Mouse (Mus musculus) midbrain, embryonic 12.5 days (tissue): ENCODE data around the gene Gm49320. TPM values are rescaled to one million over a fixed set of nuclear protein-coding genes. Genes with fewer than 3 reads are reported as not detected.

ENCODE experiments used
- ATAC-seq: fragments of 200-750 bp; cut with Nextera tagmentation; 2 replicates; pipeline ENCODE4 v1.8.0; 2017; ENCODE audit warnings: low read depth, moderate TSS enrichment, moderate library complexity; ENCODE audit not compliant: low FRiP score
- H3K27ac ChIP-seq: fragments of 300-500 bp; sonication (generic); replicated peaks from 2 replicates; pipeline ENCODE4 v1.5.1; 2016; ENCODE audit warnings: mild to moderate bottlenecking
- H3K27me3 ChIP-seq: fragments of 300-500 bp; sonication (generic); 2 replicates; pipeline ENCODE4 v1.6.1; 2016; ENCODE audit warnings: mild to moderate bottlenecking
- H3K36me3 ChIP-seq: fragments of 300-500 bp; sonication (generic); 2 replicates; pipeline ENCODE4 v1.6.1; 2016
- H3K4me1 ChIP-seq: fragments of 300-500 bp; sonication (generic); 2 replicates; pipeline ENCODE4 v1.6.1; 2016
- H3K4me2 ChIP-seq: fragments of 300-500 bp; sonication (generic); replicated peaks from 2 replicates; pipeline ENCODE4 v1.6.1; 2016; ENCODE audit warnings: mild to moderate bottlenecking, moderate library complexity
- H3K4me3 ChIP-seq: fragments of 300-500 bp; sonication (generic); 2 replicates; pipeline ENCODE4 v1.5.1; 2016; ENCODE audit warnings: mild to moderate bottlenecking
- H3K9ac ChIP-seq: fragments of 300-500 bp; sonication (generic); replicated peaks from 2 replicates; pipeline ENCODE4 v1.6.1; 2016; ENCODE audit warnings: mild to moderate bottlenecking, moderate library complexity
- H3K9me3 ChIP-seq: fragments of 300-500 bp; sonication (generic); 2 replicates; pipeline ENCODE4 v1.6.1; 2016; ENCODE audit warnings: mild to moderate bottlenecking
- WGBS: fragments of 180-500 bp; shearing (Covaris S2); methylation state at CpG from one replicate; pipeline ENCODE4 v1.1.7; 2016; 5-methylcytosine and 5-hydroxymethylcytosine counted together
- polyA plus RNA-seq: library from polyadenylated mRNA; unstranded; fragments of >200 nt; fragmentation: Nextera tagmentation; extraction: Ambion mirVana; gene quantifications from 2 replicates; pipeline ENCODE4 v1.2.1, GENCODE M21; 2016

The Gm49320 gene
- polyA plus RNA-seq, 1 experiment from 2014 or later, result 1.6 TPM

DNA sequence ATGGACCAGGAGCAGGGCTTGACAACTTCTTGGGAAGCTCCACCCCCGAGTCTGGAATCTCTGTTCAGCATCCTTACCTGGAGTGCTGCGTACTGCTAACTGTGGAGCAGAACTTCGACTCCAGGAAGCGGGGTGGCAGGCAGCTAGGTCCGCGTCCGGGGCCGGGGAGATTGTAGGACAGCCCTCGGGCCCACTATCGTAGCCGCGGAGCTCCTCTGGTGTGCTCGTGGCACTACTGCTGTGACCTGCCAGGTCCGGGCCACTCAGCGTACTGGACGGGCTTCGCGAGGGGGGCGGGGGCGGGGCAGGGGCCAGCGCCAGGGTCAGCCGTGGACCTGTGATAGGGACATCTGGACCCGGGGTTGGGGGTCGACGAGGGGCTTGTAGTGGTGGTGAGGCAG, 25.9 kb upstream of the Gm49320 start:
- peak overlapping the region; percentile 57 for H3K4me3 ChIP-seq
- peaks cover 43% of the 10 kb centered on the region for H3K4me1 ChIP-seq
- no peaks in the 10 kb centered on the region for H3K9me3 ChIP-seq
- peaks cover 21% of the 10 kb centered on the region; the same call in 1 of the 2 replicates for H3K27me3 ChIP-seq
- peak overlapping the region; percentile 65 for H3K9ac ChIP-seq
- H3K36me3 ChIP-seq, result peaks cover 40% of the 10 kb centered on the region
- 2% methylated on average over 24 of the region's 25 CpGs for WGBS
- no peak for ATAC-seq
- peak overlapping the region; percentile 82 for H3K4me2 ChIP-seq
- 0 out of 2 replicates have a peak overlapping the region, but pooled peaks have one; percentile 25 for H3K27ac ChIP-seq

- Histone ChIP-seq H3K9me3 (no peaks in the 10 kb centered on the region), H3K36me3 (peaks cover 35% of the 10 kb centered on the region), H3K27ac (0 out of 2 replicates have a peak overlapping the region, but pooled peaks have one; percentile 25), H3K27me3 (peaks cover 20% of the 10 kb centered on the region; the same call in 1 of the 2 replicates), H3K4me2 (peak overlapping the region; percentile 82), H3K4me3 (peak overlapping the region; percentile 57), H3K4me1 (peaks cover 45% of the 10 kb centered on the region), H3K9ac (peak overlapping the region; percentile 65)
- peak; percentile 3; the same call in 1 of the 2 replicates for ATAC-seq
- 5% methylated on average over 18 of the region's 18 CpGs for WGBS
Observed at GRCm38 (mm10) chr8:4213210-4214005, 25.3 kb upstream of the Gm49320 start.

GRCm38 (mm10) chr8:4214006-4214980, 24.4 kb upstream of the Gm49320 start:
- H3K9ac ChIP-seq, result peak overlapping the region; percentile 65
- peaks cover 20% of the 10 kb centered on the region; the same call in 1 of the 2 replicates for H3K27me3 ChIP-seq
- H3K4me2 ChIP-seq, result peak overlapping the region; percentile 82
- peaks cover 31% of the 10 kb centered on the region for H3K36me3 ChIP-seq
- H3K4me3 ChIP-seq, result peak overlapping the region; percentile 57
- peaks cover 45% of the 10 kb centered on the region for H3K4me1 ChIP-seq
- 12% methylated on average over 33 of the region's 33 CpGs for WGBS
- H3K9me3 ChIP-seq, result no peaks in the 10 kb centered on the region
- ATAC-seq, result peak; percentile 4; the same call in 1 of the 2 replicates
- H3K27ac ChIP-seq, result 0 out of 2 replicates have a peak overlapping the region, but pooled peaks have one; percentile 8

DNA sequence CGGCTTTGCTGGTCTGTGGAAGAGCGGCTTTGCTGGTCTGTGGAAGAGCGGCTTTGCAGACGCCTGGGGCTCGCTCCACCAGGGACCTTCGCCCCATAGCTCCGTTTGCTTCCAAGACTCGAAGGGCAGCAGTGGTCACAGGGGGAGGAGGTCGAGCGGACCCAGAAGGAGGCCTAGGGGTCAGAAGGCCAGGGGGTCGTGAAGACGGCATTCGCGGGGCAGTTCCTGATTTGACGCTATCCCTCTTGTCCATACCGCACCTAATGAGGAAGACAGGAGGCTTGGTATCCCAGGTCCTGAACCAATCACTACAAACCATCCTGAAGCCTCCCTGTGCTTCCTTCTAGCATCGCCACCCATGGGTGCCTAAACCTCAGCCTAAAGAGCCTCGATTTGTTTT, 22.4 kb upstream of the Gm49320 start:
- Histone ChIP-seq H3K36me3 (peaks cover 11% of the 10 kb centered on the region; the same call in 1 of the 2 replicates), H3K4me1 (peaks cover 45% of the 10 kb centered on the region), H3K4me2 (peak overlapping the region; percentile 82), H3K9me3 (no peaks in the 10 kb centered on the region), H3K27me3 (peaks cover 23% of the 10 kb centered on the region; the same call in 1 of the 2 replicates), H3K4me3 (peak overlapping the region; percentile 57), H3K9ac (peak overlapping the region; percentile 76), H3K27ac (peak overlapping the region; percentile 86)
- 4% methylated on average over 18 of the region's 18 CpGs for WGBS
- no peak; the same call in 1 of the 2 replicates for ATAC-seq

DNA sequence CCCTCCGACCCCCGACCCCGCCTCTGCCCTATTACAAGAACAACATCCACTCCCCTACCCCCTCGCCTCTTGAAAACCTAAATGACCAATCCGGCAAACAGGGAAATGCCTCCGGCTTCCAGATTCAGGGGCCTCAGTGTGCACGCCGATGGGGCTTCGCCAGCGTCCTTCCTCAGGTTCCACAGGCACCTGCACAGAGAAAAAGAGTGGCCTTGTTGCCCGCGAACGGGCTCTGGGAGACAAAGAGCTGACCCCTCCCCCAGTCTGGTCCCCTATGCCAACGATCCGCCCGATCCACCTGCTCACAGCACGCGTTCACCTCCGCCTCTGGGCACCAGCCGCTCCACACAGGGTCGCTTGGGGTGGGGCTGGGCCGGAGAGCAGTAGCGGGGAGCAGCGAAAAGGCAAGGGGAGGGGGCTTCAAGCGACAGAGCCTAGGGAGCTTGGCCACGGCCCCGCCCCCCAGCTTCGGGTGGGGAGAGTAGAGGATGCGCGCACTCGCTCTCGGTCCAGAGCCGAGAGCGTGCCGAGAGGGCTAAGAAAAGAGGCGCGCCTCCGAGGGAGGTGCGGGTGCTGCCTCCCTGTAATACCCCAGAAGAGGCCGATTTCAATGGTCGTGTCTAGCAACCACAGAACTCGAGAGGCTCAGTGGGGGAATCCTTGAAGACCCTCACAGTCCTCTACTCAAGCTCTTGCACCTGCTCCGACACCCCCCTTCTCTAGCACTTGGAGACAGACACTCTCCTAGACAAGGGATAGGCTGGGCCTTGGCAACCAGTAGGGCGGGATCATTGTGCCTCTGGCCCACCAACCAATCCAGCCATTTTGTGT, 21.7 kb upstream of the Gm49320 start, which contains the start of gene Prr36:
Gene Prr36 (minus strand): TSS at position 669 of the 831 bp plus-strand sequence.
- Histone ChIP-seq H3K36me3 (0 out of 2 replicates have a peak, but pooled peaks cover 7% of the 10 kb centered on the region), H3K27me3 (peaks cover 25% of the 10 kb centered on the region; the same call in 1 of the 2 replicates), H3K27ac (peak within 1 kb of the TSS; percentile 86), H3K4me3 (peak within 1 kb of the TSS; percentile 57), H3K4me1 (peaks cover 45% of the 10 kb centered on the region), H3K9ac (peak within 1 kb of the TSS; percentile 76), H3K9me3 (no peaks in the 10 kb centered on the region), H3K4me2 (peak within 1 kb of the TSS; percentile 82)
- ATAC-seq, result peak; percentile 91
- WGBS, result under 1% methylated on average over 44 of the region's 44 CpGs

DNA sequence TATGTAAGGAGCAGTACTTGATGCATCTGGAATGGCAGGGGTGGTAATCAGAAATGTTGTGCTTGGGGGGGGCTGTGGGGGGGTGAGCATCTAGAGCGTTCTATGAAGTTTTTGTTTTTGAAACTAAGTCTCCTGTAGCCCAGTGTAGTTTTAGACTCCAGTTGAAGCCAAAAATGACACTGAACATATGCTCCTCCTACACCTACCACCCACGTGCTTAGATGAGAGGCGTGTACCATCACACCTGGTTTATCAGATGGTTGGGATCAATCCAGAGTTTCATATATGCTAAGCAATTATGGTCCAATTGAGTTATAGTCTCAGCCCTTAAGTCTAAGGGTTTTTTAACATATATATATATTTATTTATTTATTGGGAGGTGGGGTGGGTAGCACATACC, 19.0 kb upstream of the Gm49320 start:
- Histone ChIP-seq H3K27ac (no peak overlapping the region), H3K4me2 (no peak overlapping the region), H3K4me3 (no peak overlapping the region), H3K9ac (no peak overlapping the region), H3K4me1 (peaks cover 23% of the 10 kb centered on the region), H3K36me3 (0 out of 2 replicates have a peak, but pooled peaks cover 4% of the 10 kb centered on the region), H3K9me3 (no peaks in the 10 kb centered on the region), H3K27me3 (peaks cover 23% of the 10 kb centered on the region)
- no peak for ATAC-seq
- WGBS, result 95% methylated on average over 3 of the region's 3 CpGs

- Histone ChIP-seq H3K27me3 (peaks cover 26% of the 10 kb centered on the region), H3K9ac (no peak overlapping the region), H3K27ac (no peak overlapping the region), H3K4me2 (no peak overlapping the region), H3K4me3 (no peak overlapping the region), H3K9me3 (no peaks in the 10 kb centered on the region), H3K4me1 (peaks cover 13% of the 10 kb centered on the region), H3K36me3 (no peaks in the 10 kb centered on the region)
- no peak for ATAC-seq
Observed at GRCm38 (mm10) chr8:4222059-4222458, 16.6 kb upstream of the Gm49320 start.

- ATAC-seq, result no peak
- 25% methylated on average over 4 of the region's 4 CpGs for WGBS
- peak overlapping the region; percentile 21 for H3K4me3 ChIP-seq
Observed at GRCm38 (mm10) chr8:4226323-4226722, 12.3 kb upstream of the Gm49320 start.

GRCm38 (mm10) chr8:4226739-4227347, 11.8 kb upstream of the Gm49320 start, which contains the start of gene Lrrc8e:
Lrrc8e (plus strand) TSS chr8:4226827.
- Histone ChIP-seq H3K4me1 (peaks cover 7% of the 10 kb centered on the region), H3K4me3 (peak within 1 kb of the TSS; percentile 21), H3K9ac (0 out of 2 replicates have a peak within 1 kb of the TSS, but pooled peaks have one; percentile 31), H3K27ac (no peak within 1 kb of the TSS), H3K9me3 (no peaks in the 10 kb centered on the region), H3K4me2 (peak within 1 kb of the TSS; percentile 45), H3K27me3 (peaks cover 36% of the 10 kb centered on the region), H3K36me3 (no peaks in the 10 kb centered on the region)
- 5% methylated on average over 33 of the region's 33 CpGs for WGBS
- peak; percentile 52; the same call in 1 of the 2 replicates for ATAC-seq

More at GRCm38 (mm10) chr8:4226323-4226722, 12.3 kb upstream of the Gm49320 start:
- no peak overlapping the region for H3K9ac ChIP-seq
- no peaks in the 10 kb centered on the region for H3K9me3 ChIP-seq
- peak overlapping the region; percentile 45 for H3K4me2 ChIP-seq
- peaks cover 7% of the 10 kb centered on the region for H3K4me1 ChIP-seq
- H3K27ac ChIP-seq, result no peak overlapping the region
- peaks cover 38% of the 10 kb centered on the region for H3K27me3 ChIP-seq
- H3K36me3 ChIP-seq, result no peaks in the 10 kb centered on the region

DNA sequence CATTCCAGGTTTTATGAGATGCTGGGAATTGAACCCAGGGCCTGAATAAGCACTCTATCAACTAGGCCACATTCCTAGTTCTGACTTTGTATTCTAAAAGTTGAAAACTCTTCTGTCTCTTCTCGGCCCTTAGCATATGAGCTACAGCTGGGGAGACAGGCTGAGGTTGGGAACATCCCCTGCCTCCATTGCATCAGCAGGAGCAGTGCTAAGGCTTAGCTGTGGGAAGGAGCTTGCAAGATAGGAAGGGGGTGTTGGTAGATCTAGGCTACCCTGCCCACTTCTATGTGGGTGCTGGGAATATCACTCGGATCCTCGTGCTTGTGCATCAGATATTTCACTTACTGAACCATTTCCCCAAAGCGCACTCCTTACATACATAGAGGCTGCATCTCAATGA, 10.7 kb upstream of the Gm49320 start:
- no peaks in the 10 kb centered on the region for H3K36me3 ChIP-seq
- ATAC-seq, result no peak
- no peak overlapping the region for H3K27ac ChIP-seq
- no peak overlapping the region for H3K4me2 ChIP-seq
- no peaks in the 10 kb centered on the region for H3K9me3 ChIP-seq
- peaks cover 7% of the 10 kb centered on the region for H3K4me1 ChIP-seq
- H3K27me3 ChIP-seq, result peaks cover 36% of the 10 kb centered on the region
- no peak overlapping the region for H3K9ac ChIP-seq
- H3K4me3 ChIP-seq, result no peak overlapping the region
- WGBS, result 91% methylated on average over 4 of the region's 4 CpGs
